ENCODE assay signal across 17 mouse cellular contexts in genomic region chr1:63256083-63256482, GRCm38 (mm10). TPM values are rescaled to one million over a fixed set of nuclear protein-coding genes. Genes with fewer than 3 reads are reported as not detected.
DNase-seq lines count a peak whose midpoint lies in the region; ATAC-seq and TF ChIP-seq lines count a peak whose summit lies in the region.
"Had no signal": no experiment of that assay in that cellular context is flagged by ENCODE, and none has a peak within 500 bp of the region (broad histone marks: within the 10 kb centered on the region; RNA-seq: fewer than 3 reads in every experiment).

No protein-coding gene starts in this region.

- peaks cover 34% of the 10 kb centered on the region for H3K4me1 ChIP-seq in embryonic facial prominence, embryonic 10.5 days
- H3K4me1 ChIP-seq in hindbrain, embryonic 10.5 days (replicated peaks), result peaks cover 35% of the 10 kb centered on the region
- H3K4me1 ChIP-seq in midbrain, embryonic 15.5 days, result peaks cover 15% of the 10 kb centered on the region
- H3K4me1 ChIP-seq: embryonic facial prominence, embryonic 15.5 days; kidney, embryonic 15.5 days; liver, embryonic 12.5 days had no signal

- ATAC-seq in midbrain, embryonic 15.5 days (replicated peaks), result peak; percentile 84
- ATAC-seq in megakaryocyte-erythroid progenitor cell, adult 5-6 weeks (replicated peaks; ENCODE audit: low FRiP score, low TSS enrichment, poor library complexity, severe bottlenecking), result no peak
- ATAC-seq: CD4-positive, CD25-positive, alpha-beta regulatory T cell, adult 4 months; liver, embryonic 12.5 days had no signal

- H3K27ac ChIP-seq in embryonic facial prominence, embryonic 10.5 days (replicated peaks), result no peak overlapping the region; the same call in 1 of the 2 replicates
- peak overlapping the region; percentile 50; the same call in 1 of the 2 replicates for H3K27ac ChIP-seq in hindbrain, embryonic 10.5 days
- H3K27ac ChIP-seq in midbrain, embryonic 15.5 days, result peak overlapping the region; percentile 78
- no peak overlapping the region for H3K27ac ChIP-seq in left cerebral cortex, adult 2 months
- H3K27ac ChIP-seq: embryonic facial prominence, embryonic 15.5 days; kidney, embryonic 15.5 days; layer of hippocampus, adult 2 months; liver, embryonic 12.5 days had no signal

- TF ChIP-seq CTCF in left cerebral cortex, adult 2 months (IDR thresholded peaks at IDR 0.05), result no peak

- H3K27me3 ChIP-seq in embryonic facial prominence, embryonic 10.5 days (replicated peaks; ENCODE audit: low read depth, poor library complexity, severe bottlenecking), result peaks cover 96% of the 10 kb centered on the region
- H3K27me3 ChIP-seq in hindbrain, embryonic 10.5 days (ENCODE audit: insufficient read depth, poor library complexity, severe bottlenecking), result peaks cover 95% of the 10 kb centered on the region
- peaks cover 61% of the 10 kb centered on the region for H3K27me3 ChIP-seq in midbrain, embryonic 15.5 days (replicated peaks)

- no peak overlapping the region for H3K4me2 ChIP-seq in midbrain, embryonic 15.5 days
- H3K4me2 ChIP-seq: embryonic facial prominence, embryonic 15.5 days; kidney, embryonic 15.5 days; liver, embryonic 12.5 days had no signal

- no peaks in the 10 kb centered on the region for H3K9me3 ChIP-seq in embryonic facial prominence, embryonic 10.5 days
- no peaks in the 10 kb centered on the region for H3K9me3 ChIP-seq in hindbrain, embryonic 10.5 days
- H3K9me3 ChIP-seq in midbrain, embryonic 15.5 days, result no peaks in the 10 kb centered on the region
- H3K9me3 ChIP-seq: embryonic facial prominence, embryonic 15.5 days; kidney, embryonic 15.5 days; liver, embryonic 12.5 days had no signal

- WGBS in embryonic facial prominence, embryonic 10.5 days, result 20% methylated on average over 5 of the region's 5 CpGs
- WGBS in hindbrain, embryonic 10.5 days, result 21% methylated on average over 5 of the region's 5 CpGs
- WGBS in midbrain, embryonic 15.5 days, result 7% methylated on average over 5 of the region's 5 CpGs

- DNase-seq in MN1 (ENCODE audit: low spot score), result peak; percentile 19
- peak; percentile 25 for DNase-seq in embryonic facial prominence, embryonic 10.5 days (ENCODE audit: low spot score)
- no peak for DNase-seq in hindbrain, embryonic 10.5 days (ENCODE audit: low spot score)
- no peak for DNase-seq in right cerebral cortex, postnatal 25 days
- DNase-seq in left cerebral cortex, adult 2 months (ENCODE audit: extremely low spot score in 1 of 2, low spot score in 2 of 2), result no peak
- DNase-seq: cerebellum, adult 9-11 months; heart, adult 18-20 months; lung, postnatal 36 days; thymus, postnatal 14 days had no signal

- H3K9ac ChIP-seq in midbrain, embryonic 15.5 days, result no peak overlapping the region
- H3K9ac ChIP-seq: embryonic facial prominence, embryonic 15.5 days; kidney, embryonic 15.5 days; liver, embryonic 12.5 days had no signal

- intact Hi-C loops in left cerebral cortex, adult 2 months (cut with DNase I), result no loop called here

- no peak overlapping the region for H3K4me3 ChIP-seq in embryonic facial prominence, embryonic 10.5 days
- H3K4me3 ChIP-seq in hindbrain, embryonic 10.5 days, result no peak overlapping the region
- H3K4me3 ChIP-seq in midbrain, embryonic 15.5 days, result no peak overlapping the region
- no peak overlapping the region for H3K4me3 ChIP-seq in left cerebral cortex, adult 2 months
- H3K4me3 ChIP-seq: embryonic facial prominence, embryonic 15.5 days; kidney, embryonic 15.5 days; layer of hippocampus, adult 2 months; liver, embryonic 12.5 days; myocyte had no signal

- H3K36me3 ChIP-seq in embryonic facial prominence, embryonic 10.5 days (replicated peaks), result no peaks in the 10 kb centered on the region
- H3K36me3 ChIP-seq in hindbrain, embryonic 10.5 days, result no peaks in the 10 kb centered on the region
- H3K36me3 ChIP-seq in midbrain, embryonic 15.5 days (replicated peaks), result no peaks in the 10 kb centered on the region
- H3K36me3 ChIP-seq: embryonic facial prominence, embryonic 15.5 days; kidney, embryonic 15.5 days; liver, embryonic 12.5 days had no signal

RNA-seq across cellular contexts. Expression of gene Zdbf2, which starts 17.0 kb away (rescaled TPM):
- 18.8 and 21.0 TPM in 2 replicates for polyA plus RNA-seq in embryonic facial prominence, embryonic 10.5 days (2016; fragmentation: Nextera tagmentation; extraction: Ambion mirVana)
- 16.4 and 18.3 TPM in 2 replicates for polyA plus RNA-seq in hindbrain, embryonic 10.5 days (2016; fragmentation: Nextera tagmentation; extraction: Ambion mirVana)
- 40.9 and 52.5 TPM in 2 replicates for polyA plus RNA-seq in midbrain, embryonic 15.5 days (2015; fragmentation: Nextera tagmentation; extraction: Ambion mirVana)
- not detected in 2 replicates for total RNA-seq in megakaryocyte-erythroid progenitor cell, adult 5-6 weeks (2014; fragmentation: Nextera tagmentation)
- total RNA-seq in megakaryocyte-erythroid progenitor cell, adult 5-6 weeks (2017), result not detected in 2 replicates
- 10 to 100 TPM; 18.2 to 32.6 TPM for total RNA-seq in left cerebral cortex, adult 2 months (2021)
- polyA plus RNA-seq: CD4-positive, CD25-positive, alpha-beta regulatory T cell, adult 4 months had no signal

RNA-seq across cellular contexts. Expression of gene Gpr1, which starts 41.7 kb away (rescaled TPM):
- 0.10 and 0.12 TPM in 2 replicates for polyA plus RNA-seq in embryonic facial prominence, embryonic 10.5 days (2016; fragmentation: Nextera tagmentation; extraction: Ambion mirVana)
- 0.19 and 0.26 TPM in 2 replicates for polyA plus RNA-seq in hindbrain, embryonic 10.5 days (2016; fragmentation: Nextera tagmentation; extraction: Ambion mirVana)
- 0.66 and 1.2 TPM in 2 replicates for polyA plus RNA-seq in midbrain, embryonic 15.5 days (2015; fragmentation: Nextera tagmentation; extraction: Ambion mirVana)
- total RNA-seq in megakaryocyte-erythroid progenitor cell, adult 5-6 weeks (2014; fragmentation: Nextera tagmentation), result not detected in 2 replicates
- total RNA-seq in megakaryocyte-erythroid progenitor cell, adult 5-6 weeks (2017), result not detected in 2 replicates
- under 1 TPM; 0.58 to 0.81 TPM for total RNA-seq in left cerebral cortex, adult 2 months (2021)
- polyA plus RNA-seq: CD4-positive, CD25-positive, alpha-beta regulatory T cell, adult 4 months; liver, embryonic 12.5 days had no signal

Comparison
In these comparisons a context has a peak if more than half of its experiments do, and no peak if none do; other contexts are left out.
1. DNase-seq: peak in MN1 (single experiment) and embryonic facial prominence, embryonic 10.5 days (single experiment); none in hindbrain, embryonic 10.5 days (single experiment), right cerebral cortex, postnatal 25 days (single experiment) and left cerebral cortex, adult 2 months (0 of 2).
2. H3K27ac ChIP-seq: peak in hindbrain, embryonic 10.5 days (single experiment) and midbrain, embryonic 15.5 days (single experiment); none in embryonic facial prominence, embryonic 10.5 days (single experiment) and left cerebral cortex, adult 2 months (single experiment).